Mouse (Mus musculus): ENCODE results near the gene Cd274.

- no peak for TF ChIP-seq POLR2A (IDR thresholded peaks at IDR 0.05; ENCODE audit: insufficient read length, low read depth)
- TF ChIP-seq E2F4 (IDR thresholded peaks at IDR 0.05; ENCODE audit: insufficient read depth) = no peak
- TF ChIP-seq POLR2AphosphoS2 (IDR thresholded peaks at IDR 0.05; ENCODE audit: insufficient read length, low read depth) = no peak
- TF ChIP-seq TCF12 (IDR thresholded peaks at IDR 0.05; ENCODE audit: insufficient read depth, poor library complexity, severe bottlenecking) = no peak
- no peak for TF ChIP-seq MYOG (IDR thresholded peaks at IDR 0.05; ENCODE audit: control insufficient read depth in 1 of 3, insufficient read depth in 1 of 3, insufficient read length in 2 of 3, low read depth in 2 of 3)
- TF ChIP-seq USF1 (IDR thresholded peaks at IDR 0.05; ENCODE audit: low read depth) = no peak
- no peak for TF ChIP-seq MAX (IDR thresholded peaks at IDR 0.05; ENCODE audit: low read depth)
- no peak for TF ChIP-seq CEBPB (IDR thresholded peaks at IDR 0.05; ENCODE audit: insufficient read depth, poor library complexity, severe bottlenecking)
Observed at GRCm38 (mm10) chr19:29406042-29407017, 39.1 kb downstream of the Cd274 start.
